Mouse (Mus musculus): ENCODE results near the gene Tubg1.

GRCm38 (mm10) chr11:101162301-101162700, 42.6 kb downstream of the Tubg1 start:
- no peak for TF ChIP-seq POLR2A (IDR thresholded peaks at IDR 0.05; ENCODE audit: insufficient read depth, low read depth, low read length)
- no peak for TF ChIP-seq CTCF (IDR thresholded peaks at IDR 0.05)
- TF ChIP-seq EP300 (IDR thresholded peaks at IDR 0.05; ENCODE audit: insufficient read depth, low read depth, low read length) = no peak

Data from heart, adult 2 months (tissue).